Mouse (Mus musculus) frontal cortex, adult 2 months (tissue): ENCODE data around the gene Dnm3. TPM values are rescaled to one million over a fixed set of nuclear protein-coding genes. Genes with fewer than 3 reads are reported as not detected.

ENCODE experiments used
- DNase-seq, 2 experiments: peaks; one replicate each; pipeline ENCODE4 v3.0.0; 2022; ENCODE audit warnings: low spot score in 1 of 2; ENCODE audit errors: extremely low spot score in 1 of 2
- polyA plus RNA-seq: library from polyadenylated mRNA; depleted of rRNA; stranded (reverse); fragments of >200 nt; gene quantifications from 2 replicates; pipeline ENCODE4 v1.2.3, GENCODE M21; 2012

Dnm3 gene
- polyA plus RNA-seq, 1 experiment, result 45.3 TPM

DNA sequence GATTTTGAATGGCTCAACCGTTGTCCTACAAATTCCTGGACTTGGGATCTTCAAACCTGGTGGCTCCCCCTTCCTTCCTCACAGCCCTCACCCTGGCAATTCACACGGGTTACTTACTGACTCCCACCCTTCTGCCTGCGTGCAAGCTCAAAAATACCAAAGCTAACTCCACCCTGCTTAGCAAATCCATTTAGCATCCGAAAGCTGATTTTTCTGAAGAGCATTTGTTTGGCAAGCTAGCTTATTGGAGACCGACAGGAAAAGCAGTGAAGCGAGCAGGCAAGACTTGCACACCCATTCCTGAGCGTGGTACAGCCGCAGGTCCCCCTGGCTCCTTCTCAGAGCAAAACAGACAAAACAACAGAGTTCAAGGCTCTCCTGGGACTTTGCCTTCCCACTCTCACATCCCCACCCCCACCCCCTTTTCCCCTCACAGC is 469.2 kb downstream of the Dnm3 start:
- peak in 1 of 2 experiments; percentile 16 for DNase-seq

DNA sequence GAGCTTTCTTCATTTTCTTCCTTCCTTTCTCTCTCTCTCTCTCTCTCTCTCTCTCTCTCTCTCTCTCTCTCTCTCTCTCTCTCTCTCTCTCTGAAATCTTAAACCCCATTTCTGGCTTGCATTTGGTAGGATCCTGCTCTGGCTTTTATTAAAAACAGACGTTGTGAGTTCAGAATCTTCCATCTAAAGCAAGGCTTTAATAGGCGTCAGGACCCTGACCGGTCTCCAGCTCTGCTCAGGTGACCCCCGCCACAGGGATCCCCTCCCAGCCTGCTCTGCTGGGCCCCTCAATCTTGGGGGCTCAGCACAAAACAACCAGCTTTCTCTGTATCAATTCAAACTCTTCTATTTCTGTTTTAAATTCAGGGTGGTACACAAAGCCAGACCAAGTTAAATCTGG is 469.6 kb downstream of the Dnm3 start:
- DNase-seq, result no peak

DNA sequence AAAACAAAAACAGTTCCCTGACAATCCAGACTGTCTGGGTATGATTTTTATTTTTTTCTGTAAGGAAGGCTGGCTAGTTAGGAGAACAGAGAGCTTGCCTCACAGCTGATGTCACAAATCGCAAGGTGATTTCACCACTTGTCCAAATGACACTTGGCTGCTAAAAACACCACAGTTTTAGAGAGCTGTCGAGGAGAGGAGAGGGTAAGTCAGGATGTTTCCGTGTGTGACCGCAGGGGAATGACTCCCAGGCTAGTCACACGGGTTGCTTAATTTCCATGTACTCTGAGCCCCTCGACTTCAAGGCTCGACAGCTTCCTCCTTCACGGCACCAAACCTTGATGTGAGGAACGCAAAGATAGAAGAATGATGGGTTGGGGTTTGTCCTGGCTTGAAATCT is 471.7 kb downstream of the Dnm3 start:
- no peak for DNase-seq

DNA sequence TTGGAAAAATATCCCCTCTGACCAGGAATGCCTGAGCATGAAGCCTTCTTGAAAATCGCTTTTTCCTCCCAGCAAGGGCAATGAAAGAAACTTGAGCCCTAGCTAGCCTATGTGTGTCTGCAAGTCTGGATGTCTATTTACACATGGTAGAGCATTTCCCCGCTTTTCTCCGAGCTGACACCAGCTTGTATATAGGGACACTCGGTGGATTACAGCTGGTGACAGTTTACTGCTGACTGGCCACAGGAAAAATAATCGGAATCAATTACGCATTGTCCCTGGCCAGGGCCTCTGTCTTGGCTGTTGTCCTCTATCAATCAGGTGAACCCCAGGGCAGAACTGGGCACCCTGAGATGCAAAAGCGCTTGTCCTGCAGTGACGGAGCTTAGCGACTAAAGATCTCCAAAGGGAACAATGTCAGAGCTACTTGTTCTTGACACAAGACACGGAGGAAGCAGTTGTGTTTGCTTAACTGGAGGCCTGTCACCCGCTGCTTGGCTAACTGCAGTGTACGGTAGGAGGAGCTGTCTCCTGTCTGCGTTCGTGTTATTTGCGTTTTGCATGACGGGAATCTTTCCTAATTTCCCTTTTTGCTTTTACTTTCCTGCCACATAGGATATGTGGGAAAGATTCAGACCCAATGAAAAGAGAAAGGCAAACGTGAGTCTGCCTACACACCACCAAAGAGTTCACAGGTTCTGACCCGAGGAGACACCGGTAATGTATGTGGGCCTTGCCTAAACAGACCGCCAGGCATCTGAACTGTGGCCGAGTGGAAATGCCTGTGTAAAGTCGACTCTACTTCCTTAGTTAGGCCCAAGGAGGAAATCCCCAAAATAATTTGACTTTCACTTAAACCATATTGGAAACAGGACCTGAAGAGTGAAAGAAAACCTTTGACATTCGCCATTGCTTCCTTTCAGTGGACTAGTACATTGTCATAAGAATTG is 472.7 kb downstream of the Dnm3 start:
- peak in 1 of 2 experiments; percentile 19 for DNase-seq

DNA sequence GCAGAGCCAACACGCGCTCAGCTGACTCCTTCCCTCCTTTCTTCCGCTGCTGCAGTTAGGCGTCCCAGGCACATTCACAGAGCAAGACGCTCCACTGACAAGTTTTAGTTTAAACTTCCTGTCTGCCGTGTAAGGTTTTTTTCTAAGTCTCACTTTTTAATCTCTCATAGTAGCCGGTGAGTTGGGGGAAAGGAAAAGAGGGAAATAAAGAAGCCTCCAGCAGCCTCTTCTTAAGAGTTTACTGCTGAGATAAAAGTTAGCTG is 473.4 kb downstream of the Dnm3 start:
- DNase-seq, result no peak

DNA sequence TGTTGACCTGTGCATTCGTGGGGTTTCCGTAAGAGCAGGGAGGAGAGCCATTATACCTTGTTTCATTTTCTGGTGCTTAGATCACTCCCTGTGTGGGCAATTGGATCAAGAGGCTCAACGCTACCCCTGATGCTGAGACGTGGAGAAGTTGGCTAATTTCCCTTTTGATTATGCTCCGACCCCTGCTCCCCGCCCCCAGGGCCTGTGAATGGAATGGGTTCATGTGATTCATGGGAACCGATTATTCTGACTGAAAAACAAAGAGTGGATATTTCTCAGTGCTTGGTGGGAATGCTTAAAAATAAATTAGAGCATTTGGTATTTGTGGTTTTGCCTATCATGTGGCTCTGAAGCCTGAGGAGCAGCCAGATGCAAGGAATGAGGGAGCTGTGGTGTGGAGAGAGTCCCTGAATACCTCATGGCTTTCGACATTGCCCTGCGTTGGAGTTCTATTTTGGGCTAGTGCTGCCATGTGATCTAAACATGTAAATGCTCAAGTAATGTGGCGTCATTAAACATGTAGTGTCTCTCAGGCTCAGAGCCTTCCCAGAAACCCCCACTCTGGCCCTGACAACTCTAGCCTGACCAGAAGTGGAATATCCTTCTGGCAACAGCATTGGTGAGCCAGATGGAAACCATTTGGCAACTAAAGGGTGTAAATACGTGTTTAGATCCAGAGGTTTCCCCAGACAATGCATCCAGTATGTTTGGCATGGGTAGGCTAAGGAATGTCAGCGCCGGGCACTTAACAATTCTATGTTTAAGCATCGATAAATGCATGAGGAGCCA is 473.9 kb downstream of the Dnm3 start:
- DNase-seq, result no peak

DNA sequence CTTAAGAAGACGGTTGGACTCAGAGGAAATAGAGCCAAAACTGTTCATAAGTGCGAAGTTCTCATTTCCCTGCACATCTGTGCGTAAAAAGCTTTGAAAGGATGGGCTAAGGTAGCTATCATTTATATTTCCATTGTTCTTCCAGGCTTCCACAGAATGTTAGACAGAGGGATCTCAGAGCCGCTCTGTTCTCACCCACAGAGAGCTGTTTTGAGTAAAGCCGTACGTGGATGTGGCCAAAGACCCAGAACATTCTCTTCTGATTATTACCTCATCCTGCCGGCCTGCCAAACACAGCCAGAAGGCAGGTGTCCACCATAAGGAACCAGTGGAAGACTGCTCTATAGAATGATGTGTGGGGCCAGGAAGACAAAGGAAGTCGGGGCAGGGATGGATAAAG is 476.5 kb downstream of the Dnm3 start:
- DNase-seq, result no peak

DNA sequence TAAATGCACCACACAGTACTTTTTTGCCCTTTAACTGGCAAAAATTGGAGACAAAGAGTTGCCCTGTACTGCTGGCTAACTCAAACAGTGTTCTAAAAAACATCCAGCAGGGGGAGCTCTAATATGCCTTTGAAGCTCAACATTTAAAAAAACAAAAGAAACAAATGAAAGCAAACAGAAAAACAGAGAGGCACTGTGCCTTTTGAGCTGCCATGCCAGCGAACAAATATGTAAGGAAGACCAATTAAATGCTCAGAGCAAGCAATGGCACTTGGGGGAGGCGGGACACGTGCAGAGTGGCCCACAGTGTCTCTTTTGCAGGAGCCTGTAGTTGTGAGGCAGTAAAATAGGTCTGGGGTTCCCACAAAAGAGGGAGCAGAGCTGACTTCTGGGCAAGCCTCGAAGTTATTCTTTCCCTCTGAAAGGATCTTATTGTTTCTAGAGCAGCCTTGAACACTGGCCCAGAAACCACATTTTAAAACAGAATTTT is 477.9 kb downstream of the Dnm3 start:
- peak; percentile 69 to 87 for DNase-seq

DNA sequence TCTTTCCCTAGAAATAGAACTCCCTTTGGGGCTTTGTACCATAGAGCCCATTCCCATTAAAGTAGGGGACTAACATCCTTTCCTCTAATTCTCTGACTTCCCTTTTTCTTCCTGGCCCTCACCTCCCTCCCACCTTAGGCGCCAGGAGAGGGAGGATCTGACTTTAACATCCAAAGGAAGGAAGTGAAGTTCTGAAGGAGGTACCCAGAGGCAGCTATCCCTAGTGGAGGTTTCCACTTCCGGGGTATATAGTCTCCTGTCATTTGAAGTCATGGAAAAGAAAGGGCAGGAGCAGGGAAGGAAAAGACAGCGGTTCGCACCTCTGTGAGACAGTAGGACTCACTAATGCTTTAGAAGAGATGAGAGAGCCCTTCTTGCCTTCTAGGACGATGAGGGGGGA is 478.5 kb downstream of the Dnm3 start:
- no peak for DNase-seq

DNA sequence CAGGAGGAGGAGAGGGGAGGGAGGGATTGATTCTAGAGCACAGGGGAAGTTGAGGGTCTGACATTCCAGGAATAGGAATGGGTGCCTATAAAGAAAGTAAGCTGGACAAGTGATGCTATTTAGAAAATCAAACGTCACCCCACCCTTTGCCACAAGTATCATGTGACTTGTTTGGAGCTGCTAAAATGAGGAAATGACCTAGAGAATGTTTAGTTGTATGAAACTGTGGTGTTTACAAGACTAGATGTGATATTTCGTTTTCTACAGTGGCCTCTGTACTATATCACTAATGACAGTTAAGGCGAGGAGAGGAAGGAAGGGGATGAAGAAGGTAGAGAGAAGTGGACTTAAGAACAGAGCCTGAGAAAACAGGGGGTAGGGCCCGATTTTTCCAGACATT is 479.1 kb downstream of the Dnm3 start:
- no peak for DNase-seq

DNA sequence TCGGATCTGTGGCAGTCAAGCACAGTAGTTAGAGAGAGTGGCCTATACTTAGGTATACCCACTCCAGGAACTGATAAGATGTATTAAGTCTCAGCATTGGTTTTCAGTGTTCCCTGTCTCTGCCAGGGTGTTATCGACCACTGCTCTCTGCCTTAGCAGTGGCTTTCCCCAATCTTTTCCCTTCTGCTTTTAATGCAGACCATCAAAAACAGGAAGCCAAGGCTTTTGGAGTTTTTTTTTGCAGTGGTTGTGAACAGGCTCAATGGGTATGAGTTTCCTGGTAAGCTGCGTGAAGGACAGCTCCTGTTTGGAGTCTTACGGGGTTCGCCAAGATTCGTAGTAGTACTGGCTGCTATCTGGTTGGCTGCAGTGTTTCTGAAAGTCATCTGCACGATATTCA is 485.4 kb downstream of the Dnm3 start:
- no peak for DNase-seq

DNA sequence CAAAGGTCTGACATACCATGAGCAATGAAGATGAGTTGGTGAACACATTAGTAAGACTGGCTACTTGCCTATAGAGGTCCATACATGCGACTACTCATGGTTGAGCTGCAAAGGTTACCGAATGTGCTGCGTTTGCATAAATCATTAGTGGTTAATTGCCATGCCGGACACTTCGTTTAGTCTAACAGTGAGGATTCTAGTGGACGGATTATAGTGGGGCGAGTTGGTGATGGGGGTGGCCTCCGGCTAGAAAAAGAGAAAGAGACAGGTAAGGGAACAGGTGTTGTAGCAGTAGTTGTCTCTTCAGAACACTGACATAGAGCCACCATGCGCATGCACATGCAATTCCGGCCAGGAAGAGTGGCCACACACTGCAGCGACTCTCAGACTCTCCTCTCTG is 486.0 kb downstream of the Dnm3 start:
- no peak for DNase-seq

DNA sequence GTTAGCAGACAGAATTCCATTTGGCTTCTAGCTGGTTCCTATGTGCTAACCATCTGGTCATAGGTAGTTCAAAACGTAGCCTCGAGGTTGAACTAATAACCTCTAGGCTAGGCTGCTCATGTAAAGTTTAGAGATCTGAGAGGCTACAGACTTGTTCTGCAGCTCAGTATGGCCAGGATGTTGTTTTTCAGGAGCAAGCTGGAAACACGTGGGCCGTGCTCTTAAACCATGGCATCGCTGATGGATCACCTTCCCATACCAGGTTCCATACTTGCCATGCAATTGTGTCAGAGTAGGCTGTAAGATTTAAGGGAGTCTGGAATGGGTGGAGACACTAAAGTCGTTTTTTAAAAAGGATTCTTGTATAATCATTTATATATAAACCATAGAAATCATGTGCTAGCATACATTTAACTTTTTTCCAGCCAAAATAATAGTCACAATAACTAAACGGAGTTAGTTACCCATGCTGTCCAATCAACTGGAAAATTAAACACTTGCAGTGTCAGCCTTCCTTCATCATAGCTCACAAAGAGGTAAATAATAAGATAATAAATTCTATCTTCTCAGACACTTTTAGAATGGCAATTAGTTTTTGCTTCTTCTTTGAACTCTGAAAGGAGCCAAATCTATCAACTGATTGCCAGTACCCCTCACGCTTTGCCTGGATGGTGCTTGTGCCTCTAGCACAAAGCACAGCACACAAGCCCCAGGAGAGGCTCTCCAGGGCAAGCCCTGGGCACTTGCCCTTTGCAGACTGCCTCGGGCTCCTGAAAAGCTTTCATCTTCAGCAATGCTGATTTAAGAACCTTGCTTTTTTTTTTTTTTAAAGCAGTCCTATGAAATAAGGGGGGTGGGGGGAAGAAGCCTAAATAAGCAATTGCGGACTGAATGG is 486.9 kb downstream of the Dnm3 start:
- no peak for DNase-seq

DNA sequence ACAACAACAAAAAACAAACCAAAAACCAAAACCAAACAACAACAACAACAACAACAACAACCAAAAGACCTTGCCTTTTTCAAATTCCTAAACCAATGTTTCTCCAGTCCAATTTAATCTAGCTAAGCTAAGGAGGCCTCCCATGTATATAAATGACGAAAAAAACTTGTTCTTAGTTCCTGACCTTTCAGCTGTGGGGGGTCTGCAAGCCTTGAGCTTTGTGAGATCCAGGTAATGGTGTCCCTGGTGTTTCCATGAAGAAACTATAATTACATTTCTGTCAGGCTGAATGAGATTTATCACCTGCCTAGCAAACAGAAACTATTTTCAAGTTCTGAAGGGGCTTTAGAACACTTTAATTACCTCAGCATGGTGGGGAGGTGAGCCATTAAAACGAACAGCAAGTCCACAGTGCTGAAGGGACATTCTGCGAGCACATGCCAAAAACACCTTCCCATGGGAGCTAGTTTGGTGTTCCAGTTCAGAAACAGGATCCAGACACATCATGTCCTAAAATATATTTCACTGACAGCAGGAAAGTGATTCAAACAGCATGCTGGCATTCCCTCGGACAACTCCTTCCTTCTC is 493.8 kb downstream of the Dnm3 start:
- no peak for DNase-seq

DNA sequence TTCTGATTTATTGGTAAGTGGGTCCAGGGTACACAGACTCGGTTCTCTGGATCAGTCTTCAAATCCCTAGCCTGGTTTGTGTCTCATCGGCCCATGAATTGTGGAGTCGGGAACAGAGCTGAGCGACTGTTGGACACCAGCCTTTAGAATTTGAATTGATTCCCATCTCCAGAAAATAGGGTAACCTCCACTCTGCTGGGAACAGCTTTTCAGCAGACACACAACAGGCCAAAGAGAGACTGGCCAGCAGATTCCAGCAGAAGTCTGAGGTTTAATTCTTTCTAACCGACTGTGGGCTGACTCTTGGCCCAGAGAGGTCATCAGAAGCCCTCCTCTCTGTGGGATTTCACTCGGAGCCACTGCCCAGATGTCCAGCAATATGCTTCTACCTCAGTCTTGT is 494.4 kb downstream of the Dnm3 start:
- DNase-seq, result no peak

DNA sequence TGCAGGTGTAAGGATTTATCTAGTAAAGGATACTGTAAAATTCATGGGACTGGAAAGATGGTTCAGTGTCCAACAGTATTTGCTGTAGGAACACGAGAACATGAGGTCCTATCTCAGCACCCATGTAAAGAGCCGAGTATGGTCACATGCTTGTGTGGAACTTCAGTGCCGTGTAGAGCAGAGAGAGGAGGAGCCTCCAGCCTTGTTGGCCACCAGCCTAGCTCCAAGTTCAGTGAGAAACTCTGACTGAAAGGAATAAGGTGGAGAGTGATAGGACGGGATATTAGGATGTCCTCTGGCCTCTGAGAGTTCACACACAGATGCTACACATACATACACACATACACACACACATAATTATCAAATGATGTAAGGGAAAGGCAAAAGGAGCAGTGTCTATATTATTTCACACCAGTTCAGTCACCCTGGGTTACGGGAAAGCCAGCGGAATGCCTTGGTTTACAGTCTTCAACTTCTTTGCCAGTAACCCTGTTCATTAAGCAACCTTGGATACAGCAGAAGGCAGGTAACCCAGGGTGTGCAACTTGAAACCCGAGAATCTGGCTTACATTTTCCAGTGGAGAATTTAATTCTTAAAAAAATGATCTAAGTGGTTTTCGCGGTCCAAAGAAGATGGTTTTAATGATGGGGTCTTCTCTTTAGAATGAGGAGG is 497.1 kb downstream of the Dnm3 start:
- DNase-seq, result no peak

DNA sequence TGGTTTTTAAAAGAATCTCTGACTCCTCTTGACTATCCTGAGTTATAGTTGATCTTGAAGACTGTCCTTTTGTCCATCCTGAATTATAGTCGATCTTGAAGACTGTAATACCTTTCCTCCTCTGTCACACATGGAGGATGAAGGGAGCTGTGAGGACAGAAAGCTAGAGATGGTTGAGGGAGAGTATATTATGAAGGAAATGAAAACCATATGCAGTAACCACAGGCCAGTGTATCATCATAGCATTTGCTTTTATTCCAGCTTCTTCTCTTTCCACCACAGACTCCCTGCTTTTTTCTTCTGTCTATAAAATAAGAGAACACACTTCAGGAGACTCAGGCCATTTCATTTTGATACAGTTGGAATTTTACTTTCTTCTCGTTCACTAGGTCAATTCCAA is 497.8 kb downstream of the Dnm3 start:
- no peak for DNase-seq

DNA sequence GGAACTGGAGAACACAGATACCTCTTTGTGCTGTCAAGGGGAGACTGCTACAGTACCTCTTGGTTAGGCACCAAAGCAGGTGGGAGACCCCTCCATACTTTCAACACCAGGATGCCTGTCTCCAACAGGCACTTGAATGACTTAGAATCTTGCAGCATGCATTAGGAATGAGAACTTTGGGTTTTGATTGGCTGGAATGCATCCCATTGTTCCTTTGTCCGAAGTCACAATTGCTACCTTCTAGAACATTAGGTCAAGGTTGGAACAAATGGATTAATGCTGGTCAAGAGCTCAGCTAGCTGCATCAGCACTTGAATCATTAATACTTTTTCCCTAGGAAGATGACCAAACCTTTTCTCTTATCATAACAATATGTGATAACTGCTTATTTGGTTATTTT is 498.3 kb downstream of the Dnm3 start, which contains the start of gene 4930558K02Rik:
Gene 4930558K02Rik (minus strand): TSS at position 101 of the 400 bp plus-strand sequence.
- no peak for DNase-seq

DNA sequence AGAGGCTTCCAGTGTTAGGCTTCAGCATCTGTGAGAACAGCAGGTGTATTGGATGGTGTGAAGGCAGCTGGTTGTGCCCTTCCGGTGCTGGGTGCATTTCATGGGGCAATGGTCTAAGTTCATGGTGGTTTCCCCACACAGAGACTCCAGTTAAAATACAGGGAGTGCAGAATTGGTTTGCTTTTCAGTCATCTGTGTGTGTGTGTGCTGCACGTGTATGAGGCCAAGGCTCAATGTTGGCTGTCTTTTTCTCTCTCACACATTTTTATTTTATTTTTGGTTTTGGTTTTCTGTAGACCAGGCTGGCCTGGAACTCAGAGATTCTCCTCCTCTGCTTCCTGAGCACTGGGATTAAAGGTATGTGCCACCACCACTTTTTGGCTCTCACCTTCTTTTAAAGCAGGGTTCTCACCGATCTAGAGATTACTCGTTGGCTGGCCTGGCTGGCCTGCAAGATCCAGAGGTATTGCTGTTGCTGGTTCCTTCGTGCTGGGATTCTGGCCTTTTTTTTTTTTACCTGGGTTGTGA is 499.6 kb downstream of the Dnm3 start:
- no peak for DNase-seq

DNA sequence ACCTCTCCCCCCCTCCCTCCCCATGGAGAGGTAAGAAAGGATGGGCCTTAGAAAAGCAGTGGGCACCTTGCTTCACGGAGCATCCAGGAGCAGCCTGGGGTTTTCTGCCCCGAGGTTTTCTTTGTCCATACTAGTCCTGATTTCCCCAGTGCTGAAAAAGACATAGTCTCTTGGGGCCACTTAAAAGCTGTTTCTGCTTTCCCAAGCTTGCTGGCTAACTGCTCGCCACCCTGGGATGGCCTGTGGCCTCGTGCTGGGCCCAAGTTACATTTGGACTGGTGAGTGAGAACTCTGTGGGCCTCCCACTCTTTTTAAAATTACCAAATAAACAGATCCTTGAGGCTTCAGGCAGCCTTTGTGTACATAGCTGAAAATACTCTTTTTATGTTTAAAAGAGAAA is 500.5 kb downstream of the Dnm3 start:
- no peak for DNase-seq
